Mouse (Mus musculus): ENCODE results near the gene Nup50. TPM values are rescaled to one million over a fixed set of nuclear protein-coding genes. Genes with fewer than 3 reads are reported as not detected.

Gene Nup50
- polyA plus RNA-seq, 1 experiment: 31.0 TPM

GRCm38 (mm10) chr15:84948990-84949389, 25.8 kb downstream of the Nup50 start:
- H3K4me2 ChIP-seq (ENCODE audit: low read depth): no peak overlapping the region
- TF ChIP-seq POLR2AphosphoS2 (IDR thresholded peaks at IDR 0.05; ENCODE audit: insufficient read length, low read depth) (no peak), POLR2A (IDR thresholded peaks at IDR 0.05; ENCODE audit: insufficient read length, low read depth) (no peak), E2F4 (IDR thresholded peaks at IDR 0.05; ENCODE audit: insufficient read depth) (no peak), CEBPB (IDR thresholded peaks at IDR 0.05; ENCODE audit: insufficient read depth, poor library complexity, severe bottlenecking) (no peak), USF1 (IDR thresholded peaks at IDR 0.05; ENCODE audit: low read depth) (no peak), TCF12 (IDR thresholded peaks at IDR 0.05; ENCODE audit: insufficient read depth, poor library complexity, severe bottlenecking) (no peak), SRF (IDR thresholded peaks at IDR 0.05; ENCODE audit: control insufficient read depth, insufficient read length, low read depth) (no peak), REST (IDR thresholded peaks at IDR 0.05; ENCODE audit: insufficient read depth, insufficient read length) (no peak), TCF3 (IDR thresholded peaks at IDR 0.05; ENCODE audit: insufficient read length, low read depth) (no peak), MAX (IDR thresholded peaks at IDR 0.05; ENCODE audit: low read depth) (no peak), MYOD1 (IDR thresholded peaks at IDR 0.05; ENCODE audit: control insufficient read depth in 1 of 3, insufficient read length in 2 of 3, low read depth in 2 of 3) (no peak), MYOG (IDR thresholded peaks at IDR 0.05; ENCODE audit: control insufficient read depth in 1 of 3, insufficient read depth in 1 of 3, insufficient read length in 2 of 3, low read depth in 2 of 3) (no peak)
- no peak overlapping the region for H3K4me3 ChIP-seq
- no peaks in the 10 kb centered on the region for H3K27me3 ChIP-seq (ENCODE audit: control insufficient read depth, insufficient read depth, insufficient read length)
- no peak overlapping the region for H3ac ChIP-seq (ENCODE audit: control insufficient read depth, insufficient read length)
- H3K36me3 ChIP-seq (ENCODE audit: control insufficient read depth, insufficient read depth): peaks cover 16% of the 10 kb centered on the region
- H3K79me2 ChIP-seq (ENCODE audit: control insufficient read depth, insufficient read depth): no peaks in the 10 kb centered on the region

- H3K27me3 ChIP-seq (ENCODE audit: control insufficient read depth, insufficient read depth, insufficient read length): no peaks in the 10 kb centered on the region
- TF ChIP-seq MAX (IDR thresholded peaks at IDR 0.05; ENCODE audit: low read depth) (no peak), TCF3 (IDR thresholded peaks at IDR 0.05; ENCODE audit: insufficient read length, low read depth) (no peak), TCF12 (IDR thresholded peaks at IDR 0.05; ENCODE audit: insufficient read depth, poor library complexity, severe bottlenecking) (no peak), POLR2AphosphoS2 (IDR thresholded peaks at IDR 0.05; ENCODE audit: insufficient read length, low read depth) (no peak), USF1 (IDR thresholded peaks at IDR 0.05; ENCODE audit: low read depth) (no peak)
- no peak overlapping the region for H3ac ChIP-seq (ENCODE audit: control insufficient read depth, insufficient read length)
- H3K79me2 ChIP-seq (ENCODE audit: control insufficient read depth, insufficient read depth): no peaks in the 10 kb centered on the region
- H3K4me3 ChIP-seq: no peak overlapping the region
- H3K36me3 ChIP-seq (ENCODE audit: control insufficient read depth, insufficient read depth): peaks cover 16% of the 10 kb centered on the region
- H3K4me2 ChIP-seq (ENCODE audit: low read depth): no peak overlapping the region
These were observed 26.8 kb downstream of the Nup50 start for GRCm38 (mm10) chr15:84950053-84950452.

GRCm38 (mm10) chr15:84953259-84953658, 30.0 kb downstream of the Nup50 start:
- Histone ChIP-seq H3K79me2 (ENCODE audit: control insufficient read depth, insufficient read depth) (no peaks in the 10 kb centered on the region), H3ac (ENCODE audit: control insufficient read depth, insufficient read length) (no peak overlapping the region), H3K36me3 (ENCODE audit: control insufficient read depth, insufficient read depth) (peaks cover 20% of the 10 kb centered on the region), H3K4me3 (no peak overlapping the region), H3K27me3 (ENCODE audit: control insufficient read depth, insufficient read depth, insufficient read length) (no peaks in the 10 kb centered on the region), H3K4me2 (ENCODE audit: low read depth) (no peak overlapping the region)
- TF ChIP-seq POLR2A (IDR thresholded peaks at IDR 0.05; ENCODE audit: insufficient read length, low read depth) (no peak), POLR2AphosphoS2 (IDR thresholded peaks at IDR 0.05; ENCODE audit: insufficient read length, low read depth) (no peak)

- Histone ChIP-seq H3K79me2 (ENCODE audit: control insufficient read depth, insufficient read depth) (peaks cover under 1% of the 10 kb centered on the region), H3ac (ENCODE audit: control insufficient read depth, insufficient read length) (no peak overlapping the region), H3K36me3 (ENCODE audit: control insufficient read depth, insufficient read depth) (peaks cover 13% of the 10 kb centered on the region), H3K4me3 (no peak overlapping the region), H3K27me3 (ENCODE audit: control insufficient read depth, insufficient read depth, insufficient read length) (no peaks in the 10 kb centered on the region), H3K4me2 (ENCODE audit: low read depth) (no peak overlapping the region)
- no peak for TF ChIP-seq USF1 (IDR thresholded peaks at IDR 0.05; ENCODE audit: low read depth)
- TF ChIP-seq TCF12 (IDR thresholded peaks at IDR 0.05; ENCODE audit: insufficient read depth, poor library complexity, severe bottlenecking): no peak
- no peak for TF ChIP-seq MYOD1 (IDR thresholded peaks at IDR 0.05; ENCODE audit: control insufficient read depth in 1 of 3, insufficient read length in 2 of 3, low read depth in 2 of 3)
- TF ChIP-seq E2F4 (IDR thresholded peaks at IDR 0.05; ENCODE audit: insufficient read depth): no peak
These were observed 34.6 kb downstream of the Nup50 start for GRCm38 (mm10) chr15:84957851-84958250.

- no peak for TF ChIP-seq TCF3 (IDR thresholded peaks at IDR 0.05; ENCODE audit: insufficient read length, low read depth)
- no peak for TF ChIP-seq E2F4 (IDR thresholded peaks at IDR 0.05; ENCODE audit: insufficient read depth)
- TF ChIP-seq CEBPB (IDR thresholded peaks at IDR 0.05; ENCODE audit: insufficient read depth, poor library complexity, severe bottlenecking): no peak
- no peak for TF ChIP-seq POLR2AphosphoS2 (IDR thresholded peaks at IDR 0.05; ENCODE audit: insufficient read length, low read depth)
- TF ChIP-seq USF1 (IDR thresholded peaks at IDR 0.05; ENCODE audit: low read depth): no peak
- TF ChIP-seq MYOD1 (IDR thresholded peaks at IDR 0.05; ENCODE audit: control insufficient read depth in 1 of 3, insufficient read length in 2 of 3, low read depth in 2 of 3): no peak
- TF ChIP-seq POLR2A (IDR thresholded peaks at IDR 0.05; ENCODE audit: insufficient read length, low read depth): no peak
- no peak for TF ChIP-seq TCF12 (IDR thresholded peaks at IDR 0.05; ENCODE audit: insufficient read depth, poor library complexity, severe bottlenecking)
- TF ChIP-seq SRF (IDR thresholded peaks at IDR 0.05; ENCODE audit: control insufficient read depth, insufficient read length, low read depth): no peak
- TF ChIP-seq REST (IDR thresholded peaks at IDR 0.05; ENCODE audit: insufficient read depth, insufficient read length): no peak
- TF ChIP-seq MYOG (IDR thresholded peaks at IDR 0.05; ENCODE audit: control insufficient read depth in 1 of 3, insufficient read depth in 1 of 3, insufficient read length in 2 of 3, low read depth in 2 of 3): no peak
- no peak for TF ChIP-seq MAX (IDR thresholded peaks at IDR 0.05; ENCODE audit: low read depth)
- no peak overlapping the region for H3ac ChIP-seq (ENCODE audit: control insufficient read depth, insufficient read length)
- peaks cover 13% of the 10 kb centered on the region for H3K36me3 ChIP-seq (ENCODE audit: control insufficient read depth, insufficient read depth)
- H3K79me2 ChIP-seq (ENCODE audit: control insufficient read depth, insufficient read depth): peaks cover 5% of the 10 kb centered on the region
- H3K4me3 ChIP-seq: no peak overlapping the region
- no peak overlapping the region for H3K4me2 ChIP-seq (ENCODE audit: low read depth)
- no peaks in the 10 kb centered on the region for H3K27me3 ChIP-seq (ENCODE audit: control insufficient read depth, insufficient read depth, insufficient read length)
These were observed 35.1 kb downstream of the Nup50 start for GRCm38 (mm10) chr15:84958331-84958730.
